Mouse (Mus musculus): Measurements from ENCODE around the gene Krt86. TPM values are rescaled to one million over a fixed set of nuclear protein-coding genes. Genes with fewer than 3 reads are reported as not detected.

Krt86 gene
- not detected for total RNA-seq (2022)

DNA sequence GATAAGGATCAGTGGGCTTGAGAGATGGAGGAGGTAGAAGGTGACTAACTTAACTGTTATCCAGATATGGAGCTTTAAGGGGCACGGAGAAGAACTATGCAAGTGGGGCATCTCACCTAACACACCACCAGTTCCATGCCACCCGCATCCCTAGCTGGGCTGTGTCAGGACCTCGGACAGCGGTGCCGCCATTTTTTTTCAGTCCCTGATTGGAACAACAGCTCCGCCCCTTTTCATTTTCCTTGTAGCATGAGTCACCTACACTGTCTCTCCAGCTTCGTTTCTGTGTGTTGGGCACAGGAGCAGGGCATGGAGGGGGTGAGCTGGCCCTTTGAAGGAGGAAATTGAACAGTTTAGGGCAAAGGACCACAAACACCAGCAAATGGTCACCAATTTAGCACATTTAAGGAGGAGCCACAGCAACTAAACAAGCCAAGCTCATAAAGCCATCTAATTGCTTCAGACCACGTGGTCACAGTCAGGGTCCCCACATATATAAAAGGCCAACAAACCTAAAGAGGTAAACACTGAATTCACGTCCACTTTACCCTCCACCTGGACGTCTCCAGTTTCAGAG is at the start of gene Krt86:
Krt86 (plus strand) TSS at position 527 of the 577 bp plus-strand sequence.
- DNase-seq (ENCODE audit: low spot score), result no peak

DNA sequence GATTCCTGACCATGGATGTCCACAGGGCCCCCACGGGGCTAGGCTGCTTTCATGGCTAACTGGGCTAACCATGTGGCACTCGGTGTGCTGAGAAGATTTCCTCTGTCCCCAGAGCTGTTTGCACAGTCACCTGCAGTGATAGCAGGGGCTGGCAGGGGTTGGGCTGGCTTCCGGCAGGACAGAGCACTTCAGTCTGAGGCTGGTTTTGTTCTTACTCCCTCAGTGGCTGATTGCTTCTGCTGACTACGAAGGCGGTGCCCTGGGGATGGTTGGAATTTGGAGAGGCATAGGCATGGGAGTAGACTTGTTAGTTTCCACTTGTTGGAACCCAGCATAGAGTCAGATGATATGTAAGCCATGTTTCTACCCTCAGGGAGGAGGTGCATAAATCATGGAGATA is 48.4 kb upstream of the Krt86 start:
- no peak for DNase-seq (ENCODE audit: low spot score)

DNA sequence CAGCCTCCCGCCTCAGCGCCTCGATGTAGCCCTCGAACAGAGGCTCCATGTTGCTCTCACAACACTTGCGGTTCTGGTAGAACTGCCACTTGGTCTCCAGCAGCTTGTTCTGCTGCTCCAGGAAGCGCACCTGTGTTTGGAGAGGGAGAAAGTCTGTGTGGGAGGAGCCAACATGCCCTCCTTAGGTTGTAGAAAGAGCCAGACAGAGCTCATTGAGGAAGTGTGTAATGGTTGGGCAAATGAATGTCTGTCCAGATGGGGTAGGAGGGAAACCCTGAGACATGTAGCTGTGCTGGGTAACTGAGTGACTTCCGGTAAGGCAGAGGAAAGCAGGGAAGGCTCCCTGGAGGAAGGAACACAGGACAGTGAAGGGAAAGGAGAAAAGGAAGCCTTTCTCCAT is 36.7 kb upstream of the Krt86 start:
- no peak for DNase-seq (ENCODE audit: low spot score)

DNA sequence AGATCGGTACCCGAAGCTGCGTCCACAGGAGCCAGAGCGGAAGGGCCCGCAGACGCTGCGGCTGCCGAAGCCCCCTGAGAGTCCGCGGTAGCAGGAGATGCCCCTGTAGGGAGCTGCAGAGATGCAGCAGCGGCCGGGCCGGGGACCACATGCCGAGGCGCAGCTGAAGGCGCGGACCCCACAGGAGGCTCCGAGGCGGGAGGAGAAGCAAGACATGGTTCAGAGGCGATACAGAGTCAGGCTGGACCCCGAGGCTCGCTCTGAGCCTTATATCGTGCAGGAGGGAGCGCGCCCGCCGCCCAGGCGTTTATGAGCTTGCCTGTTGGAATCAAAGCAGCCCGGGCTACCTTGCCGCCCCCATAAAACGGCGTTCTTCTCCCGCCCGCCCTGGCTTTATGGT is 34.7 kb upstream of the Krt86 start, which contains the start of gene Krt87:
Krt87 (minus strand) TSS at position 250 of the 400 bp plus-strand sequence.
- DNase-seq (ENCODE audit: low spot score), result no peak

DNA sequence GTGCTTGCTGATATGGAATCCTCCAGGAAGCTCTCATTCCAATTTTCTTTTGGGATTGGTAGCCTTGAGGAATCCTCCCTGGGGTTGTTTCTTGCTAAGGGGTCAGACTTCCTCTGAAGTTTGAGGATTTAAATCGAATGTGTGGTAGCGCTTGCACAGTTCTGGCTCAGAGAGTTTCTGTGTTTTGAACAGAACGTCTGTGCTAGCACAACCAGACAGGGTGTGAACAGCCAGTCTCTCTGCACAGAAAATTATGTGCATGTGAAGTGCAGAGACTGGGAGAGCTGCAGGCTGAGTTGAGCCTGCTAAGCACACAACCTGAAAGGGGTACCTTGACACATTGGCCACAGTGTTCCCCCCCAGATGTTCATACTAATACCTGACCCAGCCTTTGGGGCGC is 32.4 kb upstream of the Krt86 start:
- DNase-seq (ENCODE audit: low spot score), result no peak

DNA sequence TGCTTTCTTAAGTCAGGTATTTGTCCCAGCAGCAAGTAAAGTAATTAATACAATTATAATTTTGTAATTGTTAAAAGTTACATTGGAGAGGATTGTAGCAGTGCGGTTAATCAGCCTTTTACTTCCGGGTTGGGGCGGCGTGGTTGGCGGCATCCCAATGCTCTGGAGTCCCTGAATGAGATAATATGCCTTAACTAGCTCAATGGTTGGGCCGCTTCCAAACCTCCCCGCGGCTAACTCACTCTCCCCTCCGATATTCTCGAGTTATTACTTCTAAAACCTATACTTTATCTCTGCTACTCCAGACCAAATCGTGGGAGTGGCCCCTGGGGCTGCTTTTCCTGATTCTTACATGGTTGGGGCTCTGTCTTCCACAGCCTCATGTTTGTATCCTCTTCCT is 26.7 kb upstream of the Krt86 start:
- DNase-seq (ENCODE audit: low spot score), result peak; percentile 27

DNA sequence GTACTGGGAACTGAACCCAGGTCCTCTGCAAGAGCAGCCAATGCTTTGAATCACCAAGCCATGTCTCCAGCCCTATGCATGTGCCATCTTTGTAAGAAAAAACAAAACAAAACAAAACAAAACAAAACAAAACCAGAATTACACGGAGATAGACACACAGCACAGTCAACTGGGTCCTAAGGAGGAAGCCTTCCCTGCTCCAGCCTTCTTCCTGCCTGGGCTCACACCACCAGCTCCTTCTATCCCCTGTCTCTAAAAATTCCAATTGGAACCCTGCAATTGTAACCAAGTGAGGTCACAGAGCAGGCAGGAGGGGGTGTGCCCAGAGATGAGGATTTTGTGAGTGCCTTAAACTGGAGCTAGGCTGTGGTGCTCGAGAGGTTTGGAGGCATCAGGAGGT is 25.8 kb upstream of the Krt86 start, which contains the start of gene Krt88:
Krt88 (plus strand) TSS at position 301 of the 400 bp plus-strand sequence.
- no peak for DNase-seq (ENCODE audit: low spot score)

DNA sequence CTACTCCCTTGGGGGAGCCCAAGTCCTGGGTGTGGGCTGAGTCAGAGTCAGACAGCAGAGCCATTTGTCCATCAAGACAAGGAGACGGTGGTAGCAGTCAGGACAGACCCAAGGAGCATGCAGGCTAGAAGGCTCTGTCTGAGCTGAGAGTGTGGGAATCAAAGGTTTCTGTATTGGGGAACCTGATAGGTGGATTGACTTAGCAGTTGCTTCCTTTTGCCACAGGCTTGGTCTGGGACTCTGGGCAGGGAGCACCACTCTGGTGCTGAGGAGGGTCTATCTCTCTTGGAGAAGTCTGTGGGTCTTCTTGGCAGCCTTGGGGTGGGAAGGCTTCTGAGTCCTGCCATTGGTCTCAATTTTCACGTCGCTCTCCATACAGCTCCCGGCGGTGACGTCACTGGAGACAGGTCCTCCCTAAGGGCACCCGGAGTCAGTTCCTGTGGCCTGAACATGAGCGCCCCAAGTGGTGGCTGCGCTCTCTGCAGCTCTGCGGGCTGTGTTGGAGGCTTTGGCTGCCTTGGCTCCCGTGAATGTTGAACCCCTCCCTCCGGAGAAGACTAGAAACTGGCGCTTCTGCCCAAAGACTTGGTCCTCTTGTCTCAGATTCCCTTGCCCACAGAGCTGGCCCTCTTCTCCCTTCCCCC is 20.1 kb upstream of the Krt86 start:
- DNase-seq (ENCODE audit: low spot score), result peak; percentile 61

DNA sequence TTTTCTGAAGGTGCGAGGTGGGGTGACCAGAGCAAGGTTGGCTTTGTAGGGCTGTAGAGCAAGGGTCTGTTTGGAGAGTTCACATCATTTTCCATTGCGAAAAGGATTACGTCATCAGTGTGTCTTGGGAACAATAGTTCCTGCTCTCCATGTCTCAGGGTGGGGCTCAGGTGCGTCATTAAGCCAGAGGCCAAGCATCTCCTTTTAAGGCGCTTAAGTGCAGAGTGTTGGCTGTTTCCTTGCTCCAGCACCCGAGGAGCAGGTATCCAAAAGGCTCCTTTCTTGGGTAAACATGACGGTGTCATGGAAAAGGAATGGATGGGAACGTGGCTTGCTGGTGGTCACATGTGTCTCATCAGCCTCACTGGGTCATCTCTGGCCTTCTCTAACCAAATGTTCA is 18.5 kb upstream of the Krt86 start:
- DNase-seq (ENCODE audit: low spot score), result no peak

DNA sequence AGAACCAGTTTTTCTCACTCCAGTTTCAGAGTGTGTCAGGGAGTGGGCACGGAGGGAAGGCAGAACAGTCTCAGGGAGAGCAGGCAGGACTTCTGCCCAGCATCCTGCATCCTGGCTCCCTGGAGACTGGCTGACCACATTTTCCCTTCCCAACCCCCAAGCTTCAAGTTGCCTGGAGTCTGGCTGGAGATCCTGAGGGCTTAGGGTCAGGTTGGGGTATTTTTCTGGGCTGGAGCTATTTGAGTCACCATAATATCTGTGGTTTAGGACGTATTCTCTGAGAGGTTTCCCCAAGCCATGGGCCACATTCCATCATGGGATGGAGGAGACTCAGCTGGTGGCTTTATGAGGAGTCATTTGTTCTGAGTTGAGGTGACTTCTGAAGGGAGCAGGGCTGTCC is 18.0 kb upstream of the Krt86 start:
- no peak for DNase-seq (ENCODE audit: low spot score)

DNA sequence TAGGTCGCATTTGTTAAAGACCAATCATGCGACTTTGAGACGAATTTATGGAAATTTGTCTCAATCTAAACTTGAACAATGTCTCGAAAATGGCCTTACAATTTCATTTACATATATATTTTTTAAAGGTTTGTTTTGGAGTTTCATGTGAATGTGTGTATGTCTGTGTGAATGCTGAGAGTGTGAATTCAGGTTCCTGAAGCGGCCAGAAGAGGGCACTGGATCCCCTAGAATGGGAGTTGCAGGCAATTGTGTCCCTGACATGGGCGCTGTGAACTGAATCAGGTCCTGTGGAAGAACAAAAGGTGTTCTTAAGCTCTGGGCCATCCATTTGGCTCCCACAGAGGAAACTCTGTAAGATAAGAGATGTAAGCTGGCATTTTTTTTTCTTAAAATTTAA is 17.4 kb upstream of the Krt86 start:
- no peak for DNase-seq (ENCODE audit: low spot score)

DNA sequence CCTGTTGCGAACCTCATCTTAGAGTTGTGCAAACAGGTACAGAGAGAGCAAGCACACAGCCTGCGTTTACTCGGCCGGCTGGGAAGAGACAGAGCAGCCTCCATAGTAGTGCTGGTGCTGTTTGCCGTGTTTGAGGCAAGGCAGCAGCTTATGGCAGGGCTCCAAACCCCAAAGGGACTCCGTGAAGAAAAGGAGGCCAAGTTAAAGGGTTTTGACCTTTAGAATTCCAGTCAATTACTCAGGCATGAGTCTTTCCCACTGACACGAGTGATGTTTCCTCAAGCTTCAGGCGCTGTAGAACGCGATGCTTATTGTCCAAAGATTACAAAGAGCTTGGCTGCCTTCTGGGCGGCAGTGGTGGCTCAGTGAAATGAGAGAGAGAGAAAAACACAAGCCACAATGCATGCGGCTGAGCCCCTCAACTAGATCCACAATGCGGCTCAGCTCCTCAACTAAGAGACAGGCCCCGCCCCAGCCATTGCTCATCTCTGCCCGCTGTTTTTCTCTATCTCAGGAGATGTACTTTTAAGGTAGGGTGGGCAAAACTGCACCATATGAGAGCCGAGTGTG is 14.8 kb upstream of the Krt86 start:
- DNase-seq (ENCODE audit: low spot score), result no peak

DNA sequence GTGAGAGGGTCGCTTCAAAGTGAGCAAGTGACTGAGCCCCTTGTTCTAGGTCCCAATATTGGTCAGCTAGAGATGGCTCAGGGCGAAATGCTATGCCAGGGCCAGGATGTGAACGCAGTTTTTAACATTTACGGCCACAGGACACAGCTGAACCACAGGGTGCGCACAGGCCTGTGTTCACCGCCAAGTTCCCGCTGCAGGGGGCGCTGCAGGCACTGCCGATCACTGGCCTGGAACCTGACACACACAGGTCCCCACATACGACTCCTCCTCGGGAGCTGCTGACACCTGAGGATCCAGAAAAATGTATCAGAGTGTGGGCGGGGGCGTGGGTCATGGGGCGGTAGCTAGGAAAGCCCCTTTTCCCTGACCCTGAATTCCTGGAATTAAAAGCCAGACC is 14.0 kb upstream of the Krt86 start:
- DNase-seq (ENCODE audit: low spot score), result no peak

DNA sequence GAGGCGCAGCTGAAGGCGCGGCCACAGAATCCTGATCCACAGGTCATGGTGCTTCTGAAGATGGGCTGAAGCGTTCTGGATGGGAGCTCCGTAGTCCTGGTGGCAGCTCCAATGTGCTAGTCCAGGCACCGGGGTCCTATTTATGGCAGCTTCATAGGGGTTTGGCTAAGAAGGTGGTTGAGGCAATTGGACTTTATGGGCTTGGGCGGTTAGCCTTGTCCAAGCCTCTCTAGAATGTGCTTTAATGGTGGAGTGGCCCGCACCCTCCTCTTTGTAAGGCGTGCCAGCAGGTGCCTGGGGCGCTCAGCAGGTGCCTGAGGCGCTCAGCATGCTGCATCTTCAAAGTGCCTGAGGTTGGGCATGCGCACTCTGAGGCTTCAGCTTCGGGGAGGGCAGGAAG is 9.6 kb upstream of the Krt86 start, which contains the start of gene Krt81:
Krt81 (minus strand) TSS at position 101 of the 400 bp plus-strand sequence.
- no peak for DNase-seq (ENCODE audit: low spot score)

DNA sequence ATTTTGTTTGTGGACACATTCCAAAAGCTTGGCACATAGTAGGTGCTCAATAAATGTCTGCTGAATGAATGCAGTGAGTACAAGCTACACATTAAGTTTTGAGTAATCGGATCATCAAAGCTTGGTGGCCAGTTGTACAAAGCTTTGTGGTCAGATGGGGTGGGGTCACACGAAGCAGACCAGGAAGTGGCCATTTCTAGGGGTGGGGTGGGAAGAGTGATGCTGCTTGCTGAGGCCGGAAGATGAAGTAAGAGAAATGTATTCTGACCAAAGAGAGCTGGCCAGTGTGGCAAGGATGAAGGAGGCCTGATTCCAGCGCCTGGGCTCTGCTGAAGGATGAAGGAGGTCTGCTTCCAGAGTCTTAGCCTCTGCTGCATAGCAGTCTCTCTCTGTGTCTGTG is 4.2 kb upstream of the Krt86 start:
- DNase-seq (ENCODE audit: low spot score), result no peak

DNA sequence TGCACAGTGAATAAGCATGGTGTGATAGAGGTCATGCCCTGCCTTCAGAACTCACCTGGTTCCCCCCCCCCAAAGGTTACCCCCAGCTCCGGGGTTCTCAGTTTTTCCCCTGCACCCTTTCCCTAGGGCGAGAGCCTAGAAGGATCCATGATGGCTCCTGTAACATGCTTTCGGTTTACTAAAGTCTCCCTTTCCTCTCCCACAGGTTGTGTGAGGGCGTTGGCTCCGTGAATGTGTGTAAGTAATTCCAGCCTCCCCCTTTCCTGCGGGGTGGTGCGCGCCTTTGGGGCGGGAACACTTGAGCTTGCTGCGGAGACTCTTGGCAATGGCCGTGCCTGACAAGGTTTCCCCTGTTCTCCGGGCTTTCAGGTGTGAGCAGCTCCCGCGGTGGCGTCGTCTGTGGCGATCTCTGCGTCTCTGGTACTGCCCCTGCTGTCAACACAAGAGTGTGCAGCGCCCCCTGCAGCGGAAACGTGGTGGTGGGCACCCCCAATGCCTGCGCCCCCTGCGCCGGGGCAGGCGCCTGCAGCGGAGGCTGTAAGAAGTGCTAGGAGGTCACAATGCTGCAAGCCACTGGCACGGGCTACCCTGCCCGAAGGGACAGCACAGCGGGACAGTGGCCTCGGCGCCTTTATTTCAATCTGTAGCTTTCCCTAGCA is 5.9 kb downstream of the Krt86 start:
- DNase-seq (ENCODE audit: low spot score), result no peak

DNA sequence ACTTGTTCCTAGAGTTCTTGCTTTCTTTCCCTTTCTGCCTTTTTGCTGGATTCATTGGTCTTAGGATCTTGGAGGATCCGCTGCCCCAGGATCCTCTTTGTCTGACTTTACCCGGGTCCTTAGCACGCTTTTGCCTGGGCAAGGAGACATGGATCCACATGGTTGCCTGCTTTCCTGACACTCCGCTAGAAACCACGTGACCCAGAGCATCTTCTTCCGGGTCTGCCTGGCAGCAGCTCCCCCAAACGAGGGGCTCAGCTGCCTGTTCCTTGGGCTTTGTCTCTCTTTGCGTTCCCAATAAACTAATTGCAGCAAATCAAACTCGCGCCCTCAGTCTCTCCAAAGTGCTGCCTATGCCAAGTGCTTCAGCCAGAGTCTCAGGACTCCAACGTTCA is 6.4 kb downstream of the Krt86 start:
- DNase-seq (ENCODE audit: low spot score), result no peak

DNA sequence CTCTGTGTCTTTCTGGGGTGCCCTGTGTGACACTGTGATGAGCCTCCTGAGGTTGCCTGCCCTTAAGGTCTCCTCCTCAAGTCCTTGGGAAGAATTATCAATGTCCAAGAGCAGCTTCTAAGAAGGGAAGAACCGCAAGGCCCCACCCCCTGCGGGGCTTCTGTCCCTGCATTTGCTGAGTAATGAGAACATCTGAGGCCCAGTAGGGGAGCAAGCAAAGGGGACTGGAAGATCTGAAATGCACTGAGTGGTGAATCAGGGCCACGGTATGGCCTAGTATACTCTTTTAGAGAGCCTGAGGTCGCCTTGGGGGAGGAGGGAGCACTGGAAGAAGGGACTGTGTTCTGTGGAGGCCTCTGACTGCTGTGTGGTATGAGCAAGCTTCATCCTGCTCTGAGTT is 8.8 kb downstream of the Krt86 start:
- DNase-seq (ENCODE audit: low spot score), result no peak

DNA sequence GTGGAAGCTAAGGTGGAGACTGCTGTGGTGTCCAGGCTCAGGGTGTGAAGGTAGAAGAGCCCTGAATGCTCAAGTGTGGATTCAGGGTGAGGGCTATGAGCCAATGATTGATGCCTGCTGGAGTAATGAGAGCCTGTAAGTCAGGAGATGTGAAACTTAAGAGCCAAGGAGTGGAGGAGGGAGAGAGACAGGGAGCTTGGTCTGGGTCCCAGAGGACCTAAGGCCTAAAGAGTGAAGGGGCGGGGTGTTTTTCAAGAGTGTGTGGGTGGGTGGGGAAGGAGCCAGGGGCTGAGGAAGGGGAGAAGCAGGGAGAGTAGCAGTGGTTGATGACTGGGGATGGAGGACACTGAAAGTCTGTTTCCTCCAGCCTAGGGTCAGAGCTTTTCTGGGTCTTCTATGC is 10.4 kb downstream of the Krt86 start:
- no peak for DNase-seq (ENCODE audit: low spot score)

DNA sequence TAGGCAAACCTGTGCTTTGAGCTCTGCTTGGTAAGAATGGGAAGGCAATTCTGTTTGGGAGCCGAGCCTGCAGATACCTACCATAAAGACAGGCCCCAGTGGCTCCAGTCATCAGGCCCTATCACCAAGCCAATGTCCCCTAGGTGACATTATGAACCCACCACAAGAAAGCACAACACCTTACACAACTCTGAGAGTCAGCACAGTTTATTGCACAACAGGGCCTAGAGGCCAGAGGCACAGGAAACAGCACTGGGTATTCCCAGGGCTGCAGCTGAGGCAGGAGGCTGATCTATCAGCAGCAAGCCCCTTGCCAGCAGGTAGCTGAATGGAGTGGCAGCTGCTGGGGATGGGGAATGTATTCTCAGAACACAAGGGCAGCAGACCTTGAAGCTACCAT is 11.7 kb downstream of the Krt86 start:
- DNase-seq (ENCODE audit: low spot score), result no peak

DNA sequence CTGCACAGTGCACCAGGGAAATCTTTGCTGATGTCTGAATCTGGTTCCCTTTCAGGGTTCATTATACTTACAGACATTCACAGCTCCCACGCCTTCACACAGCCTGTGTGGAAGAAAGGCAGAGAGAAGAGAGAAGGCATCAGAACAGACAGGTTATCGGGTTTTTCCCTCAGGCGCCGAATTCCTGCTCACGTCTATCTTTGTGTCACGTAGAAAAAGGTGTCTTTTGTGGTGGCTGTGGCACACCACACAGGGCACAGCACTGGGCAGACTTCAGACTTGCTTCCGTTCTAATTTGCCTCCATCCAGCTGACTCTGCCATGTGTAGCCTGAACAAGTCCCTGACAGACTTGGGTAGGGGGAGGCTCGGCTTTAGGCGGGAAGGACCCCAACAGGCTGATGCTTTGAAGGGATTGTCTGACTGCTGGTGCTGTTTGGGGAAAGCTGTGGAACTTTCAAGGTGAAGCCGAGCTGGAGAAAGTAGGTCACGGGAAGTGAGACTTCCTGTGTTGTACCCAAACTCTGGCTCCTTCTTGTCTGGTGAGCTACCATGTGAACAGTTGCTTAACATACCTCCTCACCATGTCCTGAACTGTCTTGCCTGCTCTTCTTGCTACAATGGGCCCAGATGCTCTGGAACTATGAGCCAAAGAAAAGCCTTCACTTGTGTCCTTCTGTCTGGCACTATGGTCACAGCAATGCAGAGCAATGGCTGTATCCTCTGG is 12.8 kb downstream of the Krt86 start:
- no peak for DNase-seq (ENCODE audit: low spot score)

DNA sequence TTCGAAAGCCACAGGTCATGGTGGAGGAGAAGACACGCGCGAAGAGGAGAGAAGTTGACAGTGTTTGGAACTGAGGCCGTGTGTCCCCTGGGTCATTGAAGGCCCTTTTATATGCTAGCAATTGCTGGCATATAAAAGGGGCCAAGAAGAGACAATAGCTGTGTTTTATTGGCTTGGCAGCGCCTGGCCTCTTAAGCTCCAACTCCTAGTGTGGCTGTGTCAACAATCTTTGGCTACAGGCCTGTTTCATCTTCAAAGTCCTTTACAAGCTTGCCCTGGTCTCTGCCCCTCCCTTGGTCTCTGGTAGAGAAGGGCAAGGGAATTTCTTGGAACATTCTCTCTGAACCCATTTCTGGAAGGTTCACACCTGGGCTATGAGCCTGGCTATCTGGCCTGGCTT is 18.2 kb downstream of the Krt86 start, which contains the start of gene Krt83:
Krt83 (minus strand) TSS at position 82 of the 400 bp plus-strand sequence.
- no peak for DNase-seq (ENCODE audit: low spot score)
